Mouse (Mus musculus) limb, embryonic 11.5 days (tissue): ENCODE measurements around the gene Swsap1. TPM values are rescaled to one million over a fixed set of nuclear protein-coding genes. Genes with fewer than 3 reads are reported as not detected.

Source experiments
- ATAC-seq: fragments of 200-750 bp; cut with Nextera tagmentation; 2 replicates; pipeline ENCODE4 v1.8.0; 2017; ENCODE audit warnings: low read depth; ENCODE audit not compliant: insufficient number of reproducible peaks, low FRiP score, low TSS enrichment
- DNase-seq: peaks from one replicate; pipeline ENCODE4 v3.0.0-alpha.2; 2015; ENCODE audit warnings: low spot score
- H3K27ac ChIP-seq: fragments of 300-500 bp; sonication (generic); replicated peaks from 2 replicates; pipeline ENCODE4 v1.5.1; 2014; ENCODE audit warnings: low read depth, mild to moderate bottlenecking, low read length
- H3K27me3 ChIP-seq: fragments of 300-500 bp; sonication (generic); 2 replicates; pipeline ENCODE4 v1.6.1; 2014; ENCODE audit warnings: mild to moderate bottlenecking, low read length, mixed read lengths; ENCODE audit not compliant: control insufficient read depth, insufficient read depth
- H3K36me3 ChIP-seq: fragments of 300-500 bp; sonication (generic); 2 replicates; pipeline ENCODE4 v1.6.1; 2014; ENCODE audit warnings: mild to moderate bottlenecking, low read length, moderate library complexity, mixed read lengths; ENCODE audit not compliant: control insufficient read depth, insufficient read depth
- H3K4me1 ChIP-seq: fragments of 300-500 bp; sonication (generic); 2 replicates; pipeline ENCODE4 v1.6.1; 2014; ENCODE audit warnings: low read length, mixed read lengths; ENCODE audit not compliant: control insufficient read depth, insufficient read depth
- H3K4me2 ChIP-seq: fragments of 300-500 bp; sonication (generic); 2 replicates; pipeline ENCODE4 v1.6.1; 2014; ENCODE audit warnings: low read depth, mild to moderate bottlenecking, moderate library complexity; ENCODE audit not compliant: severe bottlenecking
- H3K4me3 ChIP-seq: fragments of 300-500 bp; sonication (generic); 2 replicates; pipeline ENCODE4 v1.5.1; 2014; ENCODE audit warnings: low read depth, low read length
- H3K9ac ChIP-seq: fragments of 300-500 bp; sonication (generic); 2 replicates; pipeline ENCODE4 v1.6.1; 2014; ENCODE audit warnings: mild to moderate bottlenecking, low read length
- H3K9me3 ChIP-seq: fragments of 300-500 bp; sonication (generic); 2 replicates; pipeline ENCODE4 v1.6.1; 2016; ENCODE audit warnings: low read length; ENCODE audit not compliant: control insufficient read depth
- WGBS: fragments of 180-500 bp; shearing (Covaris S2); extraction: QIAGEN DNeasy Blood & Tissue Kit; methylation state at CpG from one replicate; pipeline ENCODE4 v1.1.7; 2014; 5-methylcytosine and 5-hydroxymethylcytosine counted together
- polyA plus RNA-seq: library from polyadenylated mRNA; unstranded; fragments of >200 nt; fragmentation: Nextera tagmentation; extraction: Ambion mirVana; gene quantifications from 2 replicates; pipeline ENCODE4 v1.2.1, GENCODE M21; 2014

The Swsap1 gene
- polyA plus RNA-seq, 1 experiment from 2014 or later = 17.4 TPM

- no peak overlapping the region for H3K4me2 ChIP-seq
- H3K36me3 ChIP-seq = no peaks in the 10 kb centered on the region
- H3K4me1 ChIP-seq = 0 out of 2 replicates have a peak, but pooled peaks cover 5% of the 10 kb centered on the region
- H3K27me3 ChIP-seq = peaks cover 9% of the 10 kb centered on the region
- 74% methylated on average over 11 of the region's 12 CpGs for WGBS
- H3K27ac ChIP-seq = no peak overlapping the region
- H3K9me3 ChIP-seq = no peaks in the 10 kb centered on the region
- DNase-seq (no peak), ATAC-seq (no peak)
- no peak overlapping the region for H3K9ac ChIP-seq
- no peak overlapping the region for H3K4me3 ChIP-seq
These were observed 12.5 kb upstream of the Swsap1 start for GRCm38 (mm10) chr9:21943046-21943445.

- DNase-seq = no peak
- 43% methylated on average over 12 of the region's 12 CpGs for WGBS
- H3K4me2 ChIP-seq = no peak overlapping the region
- no peak for ATAC-seq
- no peaks in the 10 kb centered on the region for H3K9me3 ChIP-seq
- H3K27me3 ChIP-seq = peaks cover 14% of the 10 kb centered on the region
- no peaks in the 10 kb centered on the region for H3K36me3 ChIP-seq
- H3K27ac ChIP-seq = no peak overlapping the region
- no peak overlapping the region for H3K9ac ChIP-seq
- H3K4me1 ChIP-seq = 0 out of 2 replicates have a peak, but pooled peaks cover 5% of the 10 kb centered on the region
- no peak overlapping the region for H3K4me3 ChIP-seq
These were observed 11.9 kb upstream of the Swsap1 start for GRCm38 (mm10) chr9:21943638-21944037.

- no peaks in the 10 kb centered on the region for H3K9me3 ChIP-seq
- H3K27ac ChIP-seq = no peak overlapping the region
- no peak overlapping the region for H3K4me3 ChIP-seq
- H3K36me3 ChIP-seq = no peaks in the 10 kb centered on the region
- H3K4me1 ChIP-seq = 0 out of 2 replicates have a peak, but pooled peaks cover 5% of the 10 kb centered on the region
- H3K27me3 ChIP-seq = peaks cover 14% of the 10 kb centered on the region
- peak; percentile 54 for DNase-seq
- ATAC-seq = no peak
- WGBS = 13% methylated on average over 23 of the region's 23 CpGs
- no peak overlapping the region for H3K4me2 ChIP-seq
- no peak overlapping the region for H3K9ac ChIP-seq
These were observed 11.3 kb upstream of the Swsap1 start for GRCm38 (mm10) chr9:21944267-21944666.

- 3% methylated on average over 24 of the region's 28 CpGs for WGBS
- 0 out of 2 replicates have a peak, but pooled peaks cover 5% of the 10 kb centered on the region for H3K4me1 ChIP-seq
- no peaks in the 10 kb centered on the region for H3K36me3 ChIP-seq
- no peaks in the 10 kb centered on the region for H3K9me3 ChIP-seq
- H3K27ac ChIP-seq = no peak overlapping the region
- peak overlapping the region; percentile 22 for H3K4me2 ChIP-seq
- no peak overlapping the region for H3K4me3 ChIP-seq
- ATAC-seq (no peak), DNase-seq (no peak)
- no peak overlapping the region for H3K9ac ChIP-seq
- peaks cover 14% of the 10 kb centered on the region for H3K27me3 ChIP-seq
These were observed 7.9 kb upstream of the Swsap1 start for GRCm38 (mm10) chr9:21947540-21948130.

- Histone ChIP-seq H3K9ac (no peak overlapping the region), H3K9me3 (no peaks in the 10 kb centered on the region), H3K27ac (no peak overlapping the region), H3K4me3 (no peak overlapping the region), H3K27me3 (peaks cover 14% of the 10 kb centered on the region), H3K36me3 (no peaks in the 10 kb centered on the region), H3K4me1 (0 out of 2 replicates have a peak, but pooled peaks cover 5% of the 10 kb centered on the region), H3K4me2 (no peak overlapping the region)
- no peak for DNase-seq
- ATAC-seq = no peak
- 45% methylated on average over 8 of the region's 8 CpGs for WGBS
These were observed 7.4 kb upstream of the Swsap1 start for GRCm38 (mm10) chr9:21948146-21948545.

- 0 out of 2 replicates have a peak, but pooled peaks cover 5% of the 10 kb centered on the region for H3K4me1 ChIP-seq
- no peak overlapping the region for H3K27ac ChIP-seq
- H3K4me2 ChIP-seq = no peak overlapping the region
- H3K9me3 ChIP-seq = no peaks in the 10 kb centered on the region
- ATAC-seq (no peak), DNase-seq (no peak)
- no peaks in the 10 kb centered on the region for H3K36me3 ChIP-seq
- no peak overlapping the region for H3K9ac ChIP-seq
- H3K27me3 ChIP-seq = peaks cover 11% of the 10 kb centered on the region
- H3K4me3 ChIP-seq = no peak overlapping the region
- 71% methylated on average over 6 of the region's 6 CpGs for WGBS
These were observed 6.8 kb upstream of the Swsap1 start for GRCm38 (mm10) chr9:21948790-21949189.

GRCm38 (mm10) chr9:21950322-21950721, 5.2 kb upstream of the Swsap1 start:
- DNase-seq = peak; percentile 93
- WGBS = 14% methylated on average over 11 of the region's 11 CpGs
- H3K27ac ChIP-seq = no peak overlapping the region
- H3K4me3 ChIP-seq = no peak overlapping the region
- 0 out of 2 replicates have a peak, but pooled peaks cover 5% of the 10 kb centered on the region for H3K4me1 ChIP-seq
- H3K27me3 ChIP-seq = peaks cover 11% of the 10 kb centered on the region
- ATAC-seq = no peak
- no peak overlapping the region for H3K9ac ChIP-seq
- no peaks in the 10 kb centered on the region for H3K9me3 ChIP-seq
- H3K4me2 ChIP-seq = no peak overlapping the region
- H3K36me3 ChIP-seq = no peaks in the 10 kb centered on the region

GRCm38 (mm10) chr9:21951977-21952376, 3.6 kb upstream of the Swsap1 start:
- 85% methylated on average over 3 of the region's 3 CpGs for WGBS

GRCm38 (mm10) chr9:21953600-21953999, 2.0 kb upstream of the Swsap1 start:
- Histone ChIP-seq H3K27ac (no peak overlapping the region), H3K9ac (no peak overlapping the region), H3K36me3 (peaks cover 3% of the 10 kb centered on the region; the same call in 1 of the 2 replicates), H3K27me3 (no peaks in the 10 kb centered on the region), H3K9me3 (no peaks in the 10 kb centered on the region), H3K4me2 (no peak overlapping the region), H3K4me3 (no peak overlapping the region), H3K4me1 (no peaks in the 10 kb centered on the region)
- ATAC-seq (no peak), DNase-seq (no peak)
- 15% methylated on average over 3 of the region's 3 CpGs for WGBS

More at GRCm38 (mm10) chr9:21951977-21952376, 3.6 kb upstream of the Swsap1 start:
- Histone ChIP-seq H3K9me3 (no peaks in the 10 kb centered on the region), H3K27me3 (peaks cover 11% of the 10 kb centered on the region), H3K4me2 (no peak overlapping the region), H3K36me3 (no peaks in the 10 kb centered on the region), H3K27ac (no peak overlapping the region), H3K4me1 (0 out of 2 replicates have a peak, but pooled peaks cover 5% of the 10 kb centered on the region), H3K4me3 (no peak overlapping the region), H3K9ac (no peak overlapping the region)
- no peak for DNase-seq
- ATAC-seq = no peak
